Mouse (Mus musculus) urinary bladder, adult 18-20 months (tissue): ENCODE results near the gene Scarb2.

Experiments used
- DNase-seq, 2 experiments: peaks; one replicate each; pipeline ENCODE4 v3.0.0; 2022; ENCODE audit warnings: low spot score in 2 of 2, mixed read lengths in 2 of 2

Scarb2 gene

DNA sequence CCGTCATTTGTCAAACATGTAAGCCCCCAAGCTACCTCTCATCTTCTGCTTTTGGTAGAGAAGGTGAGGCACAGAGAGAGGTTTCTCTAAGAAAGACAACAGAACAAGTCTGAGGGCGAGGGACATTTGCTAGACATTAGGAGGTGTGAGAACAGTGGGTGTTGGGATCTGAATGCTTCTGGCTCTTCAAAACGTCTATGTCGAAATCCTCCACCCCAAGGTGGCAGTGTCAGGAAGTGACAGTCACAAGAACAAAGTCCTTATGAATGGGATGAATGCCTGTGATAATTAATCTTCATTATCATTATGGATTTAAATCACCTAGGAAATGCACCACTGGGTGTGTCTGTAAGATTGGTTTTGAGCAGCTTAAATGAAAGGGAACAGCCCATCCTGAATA, 11.3 kb downstream of the Scarb2 start:
- no peak for DNase-seq

DNA sequence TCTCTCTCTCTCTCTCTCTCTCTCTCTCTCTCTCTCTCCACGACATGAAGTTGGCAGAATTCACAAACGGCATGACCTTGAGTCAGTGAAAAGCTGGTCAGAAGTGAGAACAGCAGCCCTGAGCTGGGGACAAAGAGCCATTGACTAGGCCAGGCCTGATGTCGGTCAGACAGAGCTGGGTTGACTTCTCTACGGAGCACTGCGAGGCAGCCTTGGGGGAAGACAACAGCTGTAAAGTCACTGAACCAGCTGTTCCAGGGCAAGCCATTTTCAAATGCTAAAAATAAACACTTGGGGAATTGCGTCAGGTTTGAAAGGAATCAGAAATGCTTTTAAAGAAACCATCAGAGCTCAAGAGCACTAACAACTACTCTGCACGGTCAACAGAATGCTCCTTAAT, 13.2 kb downstream of the Scarb2 start:
- DNase-seq: no peak

DNA sequence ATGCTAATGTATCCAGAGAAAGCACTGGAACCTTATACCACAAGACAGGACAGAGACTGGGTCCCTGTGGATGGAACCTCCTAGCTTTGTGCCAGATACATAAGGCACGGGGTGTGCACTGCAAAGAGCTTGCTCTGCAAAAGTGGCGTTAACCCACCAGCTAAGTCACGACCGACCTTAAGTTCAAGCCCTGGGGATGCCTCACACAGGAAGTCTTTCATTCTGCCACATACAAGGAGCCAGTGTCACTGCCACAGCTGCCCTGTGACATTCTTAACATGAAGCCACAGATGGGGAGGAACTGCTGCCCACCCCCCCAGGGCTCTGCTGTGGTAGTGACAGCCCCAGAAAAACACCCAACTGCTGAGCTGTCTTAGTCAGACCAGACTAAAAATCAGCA, 15.9 kb downstream of the Scarb2 start:
- no peak for DNase-seq

DNA sequence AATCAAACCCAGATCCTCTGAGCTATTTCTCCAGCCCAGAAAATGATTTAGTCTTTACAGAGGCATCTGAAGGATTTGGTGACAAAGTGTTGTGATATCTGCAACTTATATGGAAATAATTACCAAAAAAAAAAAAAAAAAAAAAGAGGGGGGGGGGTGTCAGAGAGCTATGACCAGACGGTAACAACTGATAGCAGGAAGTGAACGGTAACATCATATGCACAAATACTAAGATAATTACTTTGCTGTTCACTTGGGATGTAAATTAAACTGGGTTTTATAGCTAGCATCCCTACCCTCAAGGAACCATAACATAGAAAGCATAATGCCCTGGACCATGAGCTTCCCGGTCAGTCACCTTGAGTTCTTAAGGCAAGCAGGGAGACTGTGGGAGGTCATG, 16.3 kb downstream of the Scarb2 start:
- no peak for DNase-seq

DNA sequence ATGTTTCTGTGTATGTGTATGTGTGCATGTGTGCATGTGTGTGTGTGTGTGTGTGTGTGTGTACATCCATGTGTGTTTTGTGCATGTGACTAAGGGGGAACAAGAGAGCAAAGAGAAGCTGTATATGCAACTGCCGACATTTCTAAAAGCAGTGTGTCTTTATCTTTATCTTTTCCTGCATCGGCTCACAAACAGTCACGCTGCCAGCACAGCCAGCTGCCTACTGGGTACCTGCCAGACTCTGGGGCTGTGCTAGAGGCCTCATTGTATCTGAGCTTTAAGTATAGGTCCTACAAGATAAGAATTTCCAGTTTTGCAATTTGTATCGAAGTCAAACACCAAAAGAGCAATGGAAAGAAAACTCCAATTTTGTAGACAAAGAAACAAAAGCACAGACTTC, 17.1 kb downstream of the Scarb2 start:
- DNase-seq: peak in 1 of 2 experiments; percentile 23

DNA sequence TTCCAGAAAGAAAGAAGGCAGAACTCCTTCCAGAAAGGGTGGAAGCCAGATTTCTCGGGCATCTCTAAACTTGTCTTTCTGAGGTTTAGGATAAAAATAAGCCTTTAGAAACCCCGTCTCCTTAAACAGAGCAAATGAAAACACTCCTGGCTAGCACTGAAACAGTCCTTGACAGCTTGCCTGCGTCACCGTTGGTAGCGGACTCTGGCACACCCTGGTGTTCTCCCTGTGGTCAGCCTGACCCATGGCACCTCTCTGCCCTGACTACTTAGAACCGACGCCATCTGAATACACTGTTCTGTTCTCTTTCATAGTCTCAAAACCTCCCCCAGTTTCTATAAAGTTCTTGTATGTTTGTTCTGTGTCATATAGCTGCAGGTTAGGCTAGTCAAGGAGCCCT, 17.7 kb downstream of the Scarb2 start:
- no peak for DNase-seq

DNA sequence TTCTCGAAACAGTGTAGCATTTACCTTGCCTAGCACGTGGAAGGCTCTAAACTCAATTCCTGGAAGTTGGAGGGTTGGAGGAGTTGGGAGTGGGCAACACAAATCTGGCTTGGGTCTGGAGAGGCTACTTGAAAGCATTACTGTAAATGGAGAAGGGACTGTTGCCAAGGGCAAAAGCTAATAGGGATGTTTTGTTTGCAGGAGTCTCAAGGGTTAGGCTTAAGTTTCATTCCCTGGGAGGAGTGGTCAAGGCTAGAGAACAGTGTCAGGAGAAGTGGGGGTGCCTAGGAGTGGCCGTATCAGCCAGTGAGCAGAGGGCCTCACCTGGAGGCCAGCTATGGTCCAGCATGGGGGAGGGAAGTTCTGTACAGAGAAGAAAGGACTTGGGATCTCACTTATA, 18.2 kb downstream of the Scarb2 start:
- DNase-seq: no peak

DNA sequence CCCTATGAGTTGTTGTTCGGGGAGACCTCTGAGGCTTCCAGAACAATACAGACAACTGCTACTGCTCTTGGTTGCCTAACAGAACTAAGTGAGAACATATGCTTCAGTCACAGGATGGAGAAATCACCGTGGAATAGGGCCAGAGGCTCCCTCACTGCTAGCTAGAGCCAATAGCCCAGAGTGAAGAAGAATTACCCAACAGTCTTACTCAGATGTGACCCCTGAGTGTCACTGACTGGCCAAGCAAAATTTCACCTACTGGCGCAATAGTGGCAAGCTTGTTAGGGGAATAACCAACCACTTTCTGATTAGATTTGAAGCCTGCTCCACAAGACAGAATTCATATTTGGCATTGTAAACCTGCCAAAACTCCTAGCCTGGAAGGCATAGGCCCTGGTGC, 19.9 kb downstream of the Scarb2 start:
- no peak for DNase-seq

DNA sequence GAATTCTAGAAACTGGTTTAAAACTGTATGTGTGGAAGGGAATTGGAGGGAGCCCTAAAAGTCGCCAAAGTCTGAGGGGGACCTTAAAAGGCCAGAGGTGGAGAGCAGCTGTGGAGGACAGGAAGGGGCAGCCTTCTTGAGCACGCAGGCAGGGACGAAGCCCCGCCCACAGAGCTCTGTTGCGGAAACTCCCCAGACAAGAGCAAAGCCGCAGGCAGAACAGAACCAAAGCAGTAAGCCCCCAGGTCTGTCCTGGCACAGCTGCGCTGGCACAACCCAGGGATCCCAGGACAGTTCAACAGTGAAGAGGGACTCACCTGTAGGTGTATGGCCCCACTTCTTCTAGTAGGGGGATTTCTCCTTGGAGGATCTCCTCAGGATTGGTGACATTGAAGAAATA, 21.8 kb downstream of the Scarb2 start:
- no peak for DNase-seq

DNA sequence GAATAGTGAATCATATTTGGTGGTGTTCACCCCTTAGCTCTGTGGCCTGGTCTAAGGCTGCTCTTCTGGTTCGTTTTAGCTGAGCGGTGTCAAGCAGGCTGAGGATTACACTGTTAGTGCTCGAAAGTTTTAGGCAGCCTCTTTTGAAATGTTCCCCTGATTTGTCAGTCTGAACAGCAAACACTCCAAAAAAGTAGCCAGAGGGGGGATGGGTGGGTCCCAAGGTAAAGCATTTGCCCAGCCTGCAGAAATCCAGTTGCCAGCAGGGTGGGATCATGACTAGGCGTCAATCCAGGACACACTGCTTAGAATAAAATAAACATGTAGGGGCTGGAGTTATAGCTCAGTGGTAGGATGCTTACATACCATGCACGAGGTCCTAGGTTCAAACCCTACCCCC, 33.8 kb downstream of the Scarb2 start:
- no peak for DNase-seq

DNA sequence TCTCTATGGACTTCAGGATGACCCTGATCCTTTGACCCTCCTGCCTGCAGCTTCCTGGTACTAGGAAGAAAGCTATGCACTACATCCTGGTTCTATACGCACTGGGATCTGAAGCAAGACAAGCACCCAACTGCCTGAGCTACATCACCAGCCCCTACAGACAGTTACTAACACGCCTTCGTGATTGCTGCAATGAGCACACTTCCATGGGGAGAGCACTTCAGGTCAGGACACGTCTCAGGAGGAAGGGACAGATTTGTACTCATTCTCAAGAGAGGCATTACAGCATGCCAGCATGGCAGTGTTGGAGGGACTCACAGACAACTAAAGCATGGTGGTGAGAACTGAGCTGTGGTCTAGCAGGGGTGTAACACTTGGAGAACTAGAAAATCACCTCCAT, 35.1 kb downstream of the Scarb2 start:
- peak in 1 of 2 experiments; percentile 48 for DNase-seq

DNA sequence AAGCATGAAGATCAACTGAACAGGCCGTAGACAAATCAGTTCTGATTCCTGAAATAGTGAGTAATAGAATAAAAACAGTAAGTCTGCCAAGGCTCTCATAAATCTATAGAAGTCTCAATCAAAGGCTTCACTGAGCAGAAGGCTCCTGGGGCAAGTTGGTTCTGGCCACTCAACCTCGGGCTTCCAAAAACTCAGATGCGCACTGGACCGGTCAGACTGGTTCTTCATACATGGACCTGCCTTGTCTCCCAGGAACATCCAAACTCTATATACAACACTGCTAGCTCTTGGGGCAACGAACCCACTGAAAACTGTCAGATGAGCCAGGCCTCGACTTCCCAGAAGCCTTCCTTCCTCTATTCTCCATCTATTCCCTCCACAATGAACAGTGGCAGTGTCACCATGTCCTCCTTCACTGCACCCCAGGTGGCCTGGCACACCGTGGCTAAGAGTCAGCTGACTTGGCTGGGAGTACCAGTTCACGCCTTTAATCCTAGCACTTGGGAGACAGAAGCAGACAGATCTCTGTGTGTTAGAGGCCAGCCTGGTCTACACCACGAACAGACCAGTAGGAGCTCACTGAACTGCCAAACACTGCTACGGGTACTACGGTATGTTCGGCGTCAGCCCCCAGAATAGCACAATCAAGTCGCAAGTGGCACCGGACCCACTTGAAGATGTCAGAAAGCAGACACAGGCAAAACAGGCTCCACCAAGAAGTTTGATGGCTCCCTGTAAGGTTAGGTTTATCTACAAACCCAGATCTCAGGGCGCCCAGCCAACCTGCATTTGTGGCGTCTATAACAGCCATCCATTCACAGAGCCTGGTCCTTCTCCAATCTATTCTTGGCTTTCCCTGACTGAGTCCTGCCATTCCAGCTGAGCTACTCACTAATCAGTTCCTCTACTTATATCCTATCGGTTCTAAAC, 37.2 kb downstream of the Scarb2 start:
- peak in 1 of 2 experiments; percentile 60 for DNase-seq

DNA sequence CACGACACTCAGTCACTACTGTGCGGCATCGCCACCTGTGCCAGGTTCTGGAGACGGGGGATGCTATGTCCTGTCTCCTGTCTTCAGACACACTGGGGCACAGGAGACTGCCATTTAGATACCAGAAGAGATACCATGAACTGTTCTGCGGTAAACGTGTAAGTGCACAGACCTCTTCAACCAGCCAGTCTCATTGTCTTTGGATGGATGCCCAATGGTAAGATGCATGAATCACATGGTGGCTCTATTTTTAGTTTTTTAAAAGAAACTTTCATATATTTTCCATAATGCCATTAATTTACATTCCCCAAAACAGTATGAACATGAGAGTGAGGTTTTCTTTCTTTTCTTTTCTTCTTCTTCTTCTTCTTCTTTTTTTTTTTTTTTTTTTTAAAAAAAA, 38.4 kb downstream of the Scarb2 start:
- no peak for DNase-seq

DNA sequence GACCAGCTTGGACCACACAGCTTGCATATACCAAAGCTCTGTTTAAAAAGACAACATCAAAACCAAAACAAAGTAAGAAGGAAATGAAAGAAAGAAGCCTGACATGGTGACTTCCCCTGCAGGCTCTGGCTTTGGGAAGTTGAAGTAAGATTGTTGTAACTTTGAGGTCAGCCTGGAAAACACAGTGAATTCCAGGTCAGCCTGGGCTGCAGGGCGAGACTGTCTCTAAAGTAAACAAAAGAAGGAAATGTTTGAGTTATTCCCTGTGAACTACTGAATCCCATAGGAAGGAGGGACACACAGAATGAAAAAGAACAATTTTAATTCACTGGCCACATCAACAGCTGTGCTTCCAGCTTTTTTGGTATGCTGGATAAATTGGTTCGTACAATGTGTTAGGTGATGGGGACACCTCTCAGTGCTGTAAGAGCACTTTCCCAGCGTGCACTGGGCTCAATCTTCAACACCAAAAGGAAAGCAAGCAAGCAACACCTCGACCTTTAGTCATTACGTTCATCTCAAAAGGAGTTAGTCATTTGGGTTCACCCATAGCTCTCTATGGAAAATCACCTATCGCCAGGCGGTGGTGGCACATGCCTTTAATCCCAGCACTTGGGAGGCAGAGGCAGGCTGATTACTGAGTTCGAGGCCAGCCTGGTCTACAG, 39.4 kb downstream of the Scarb2 start:
- DNase-seq: no peak

DNA sequence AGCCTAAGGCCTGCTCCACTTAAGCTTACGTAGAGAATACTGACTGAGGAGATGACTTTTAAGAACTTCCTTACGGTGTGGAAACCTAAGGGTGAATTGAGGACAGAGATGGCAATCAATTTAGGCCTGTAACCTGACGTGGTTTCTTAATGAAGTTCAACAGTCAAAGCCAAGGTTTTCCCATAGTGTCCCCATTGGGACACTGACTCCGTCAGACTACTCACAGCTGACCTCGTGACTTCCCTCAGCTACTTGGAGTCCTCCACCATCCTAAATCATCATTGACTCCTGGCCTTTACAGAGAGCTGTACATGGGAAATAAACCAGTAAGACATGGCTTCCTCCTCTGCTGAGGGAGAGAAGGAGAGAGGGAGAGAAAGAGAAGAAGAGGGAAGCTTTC, 41.1 kb downstream of the Scarb2 start:
- no peak for DNase-seq

DNA sequence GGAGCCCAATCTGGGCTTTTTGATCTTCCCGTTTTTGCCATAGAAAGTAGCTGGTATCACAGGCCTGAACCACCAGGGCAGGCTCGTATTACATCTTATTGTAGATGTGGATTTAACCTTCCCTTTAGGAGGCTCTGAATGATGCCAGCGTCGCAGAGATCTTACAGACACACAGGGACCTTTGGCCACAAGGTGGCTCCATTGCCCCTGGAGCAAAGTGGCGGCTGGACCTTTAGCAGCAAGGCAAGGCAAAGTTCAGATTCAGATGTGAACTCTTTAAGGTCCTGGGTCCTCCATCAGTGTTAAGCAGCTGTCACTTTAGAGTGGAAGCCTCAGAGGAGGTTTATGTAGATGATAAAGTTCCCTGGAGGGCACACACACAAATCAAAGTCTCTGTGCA, 45.3 kb downstream of the Scarb2 start:
- peak; percentile 38 to 48 for DNase-seq

DNA sequence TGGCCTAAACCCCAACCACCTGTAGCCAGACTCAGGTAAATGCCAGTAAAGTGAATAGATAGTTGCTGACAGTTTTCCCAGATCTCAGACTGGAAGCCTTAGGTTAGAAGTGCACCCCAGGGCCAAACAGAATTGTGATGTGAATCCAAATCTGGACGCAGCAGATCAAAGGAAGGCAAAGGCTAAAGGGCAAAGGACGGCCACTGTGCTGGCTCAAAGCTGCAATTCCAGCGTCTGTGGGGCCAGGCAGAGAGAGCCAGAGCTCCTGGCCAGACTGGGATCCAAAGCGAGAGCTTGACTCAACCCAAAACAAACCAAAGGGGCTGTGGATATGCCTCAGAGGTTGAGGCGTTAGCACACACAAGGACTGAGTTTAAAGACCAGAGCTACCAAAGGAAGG, 47.9 kb downstream of the Scarb2 start:
- no peak for DNase-seq

DNA sequence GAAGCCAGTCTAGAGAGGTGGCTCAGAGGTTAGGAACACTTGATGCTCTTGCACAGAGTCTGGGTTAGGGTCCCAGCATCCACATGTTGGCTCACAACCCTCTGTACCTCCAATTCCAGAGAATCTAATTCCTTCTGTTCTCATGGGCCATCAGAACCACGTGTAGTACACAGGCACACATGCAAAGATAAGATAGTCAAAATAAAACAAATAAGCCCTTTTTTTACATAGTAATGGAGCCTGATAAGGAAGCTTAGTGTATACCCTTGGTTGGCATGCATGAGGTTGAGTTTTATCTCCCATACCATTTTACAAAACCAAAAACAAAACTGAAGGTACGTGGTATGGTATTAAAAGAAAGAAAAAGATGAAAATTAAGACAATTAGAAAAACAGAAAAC, 49.2 kb downstream of the Scarb2 start:
- no peak for DNase-seq

DNA sequence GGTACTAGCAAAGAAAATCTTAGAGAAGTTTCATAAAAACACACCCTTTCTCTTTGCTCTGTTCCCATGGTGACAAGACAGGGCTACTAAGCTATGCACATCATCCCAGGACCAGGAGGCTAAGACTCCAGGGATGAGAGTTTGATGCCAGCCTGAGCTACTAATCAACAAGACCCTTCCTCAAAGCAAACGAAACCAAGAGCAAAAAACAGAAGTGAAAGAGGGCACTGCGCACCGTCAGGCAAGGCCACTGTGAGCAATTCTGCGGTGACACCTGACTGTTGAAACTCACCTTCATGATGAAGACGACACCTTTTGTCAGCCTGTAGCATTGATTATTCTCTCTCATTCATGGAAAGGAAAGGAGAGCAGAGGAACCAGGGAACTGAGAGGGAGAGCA, 53.8 kb downstream of the Scarb2 start:
- no peak for DNase-seq

DNA sequence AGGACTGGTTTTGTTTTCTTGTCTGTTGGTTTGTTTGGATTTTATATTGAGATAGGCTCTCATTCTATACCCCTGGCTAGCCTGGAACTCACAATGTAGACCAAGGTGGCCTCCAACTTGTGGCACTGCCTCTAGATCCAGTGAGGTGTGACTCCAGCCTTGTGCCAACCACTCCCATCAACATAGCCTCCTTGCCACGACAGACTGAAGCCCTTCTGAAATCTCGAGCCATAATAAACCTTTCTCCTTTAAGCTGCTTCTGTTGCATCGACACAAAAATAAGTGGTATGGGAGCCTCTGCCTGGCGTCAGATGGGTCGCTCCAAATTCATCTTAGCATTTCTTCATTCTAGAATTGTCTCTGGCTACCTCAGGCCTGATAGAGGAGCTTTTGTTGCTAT, 59.9 kb downstream of the Scarb2 start:
- no peak for DNase-seq

DNA sequence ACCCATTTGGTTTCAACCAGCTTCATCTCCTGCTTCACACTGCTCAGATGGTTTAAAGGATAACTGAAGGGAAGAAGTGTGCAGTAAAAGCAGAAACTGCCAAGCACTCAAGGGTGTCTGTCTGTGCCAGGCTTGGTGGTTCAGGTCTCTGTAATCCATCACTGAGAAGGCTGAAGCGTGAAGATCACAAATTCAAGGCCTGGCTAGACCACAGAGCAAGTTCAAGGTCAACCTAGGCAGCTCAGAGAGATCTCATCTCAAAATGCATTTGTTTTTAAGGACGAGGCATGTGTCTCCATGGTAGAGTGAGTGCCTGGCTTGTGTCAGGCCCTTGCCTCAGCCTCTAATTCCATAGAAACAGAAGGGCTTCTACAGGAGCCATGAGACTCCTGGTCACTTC, 61.6 kb downstream of the Scarb2 start:
- DNase-seq: no peak

DNA sequence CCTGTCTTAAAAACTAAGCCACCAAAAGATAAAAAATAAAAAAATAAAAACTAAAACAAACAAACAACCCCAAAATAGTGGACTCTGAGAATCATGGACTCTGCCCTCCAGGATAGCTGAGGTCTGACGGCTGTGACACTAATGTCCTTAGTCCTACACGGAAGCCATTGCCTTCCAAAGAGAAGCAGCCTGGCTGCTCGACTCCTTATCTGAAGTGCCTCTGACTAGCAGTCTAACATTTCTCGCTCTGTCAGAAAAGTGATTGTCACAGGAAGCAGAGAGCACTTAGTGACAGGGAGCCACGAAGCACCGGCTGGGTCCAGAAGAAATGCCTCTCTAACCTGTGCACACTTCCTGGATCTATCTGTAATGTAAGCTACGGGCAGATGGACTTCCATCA, 63.7 kb downstream of the Scarb2 start:
- DNase-seq: no peak

DNA sequence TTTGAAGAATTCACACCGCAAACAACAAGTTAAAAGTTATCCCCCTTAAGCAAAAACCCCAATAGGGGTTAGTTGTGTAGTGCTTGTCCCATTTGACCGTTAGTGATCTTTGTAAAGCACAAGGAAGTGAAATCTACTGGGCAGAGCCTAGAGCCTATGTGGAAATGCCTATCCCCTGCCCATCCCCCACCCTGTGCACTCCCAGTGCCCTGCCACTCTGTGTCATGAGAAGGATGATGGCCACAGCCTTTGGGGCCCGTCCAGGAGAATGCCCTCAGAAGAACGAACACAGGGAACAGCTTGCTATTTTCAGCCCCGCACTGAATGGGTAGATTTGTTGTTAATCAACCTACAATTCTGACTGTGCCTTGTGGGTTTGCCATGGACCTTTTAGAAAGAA, 65.1 kb downstream of the Scarb2 start:
- DNase-seq: no peak
